25 mouse cellular contexts compared by ENCODE assay signal in the genomic region with DNA sequence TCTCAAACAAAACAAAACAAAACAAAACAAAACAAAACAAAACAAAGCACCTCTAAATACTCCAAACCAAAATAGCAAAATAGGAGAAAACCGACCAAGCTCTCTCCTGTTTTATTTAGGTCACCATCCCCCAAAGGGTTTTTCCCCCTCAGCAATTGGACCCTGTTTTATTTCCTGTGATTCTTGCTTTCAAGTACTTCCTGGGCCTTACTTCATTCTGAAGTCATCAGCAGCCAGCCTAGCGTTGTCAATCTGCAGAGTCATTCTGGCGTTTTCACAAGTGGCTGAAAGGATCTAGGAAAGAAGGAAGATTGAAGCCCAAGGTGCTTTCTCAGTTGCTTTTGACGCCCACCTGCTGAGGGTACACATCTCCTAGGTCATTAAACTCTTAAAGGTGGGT. TPM values are rescaled to one million over a fixed set of nuclear protein-coding genes. Genes with fewer than 3 reads are reported as not detected.
DNase-seq lines count a peak whose midpoint lies in the region; ATAC-seq lines count a peak whose summit lies in the region.
"Had no signal": no experiment of that assay in that cellular context is flagged by ENCODE, and none has a peak within 500 bp of the region (broad histone marks: within the 10 kb centered on the region; RNA-seq: fewer than 3 reads in every experiment).

No protein-coding gene starts in this region.

- no peak overlapping the region for H3K9ac ChIP-seq in midbrain, embryonic 14.5 days (replicated peaks; ENCODE audit: low read length)
- H3K9ac ChIP-seq: embryonic facial prominence, embryonic 13.5 days; forebrain, embryonic 13.5 days; forebrain, postnatal 0 days; heart, embryonic 13.5 days; hindbrain, embryonic 15.5 days had no signal

- H3K36me3 ChIP-seq in midbrain, embryonic 14.5 days (ENCODE audit: control insufficient read depth, insufficient read depth, low read length), result no peaks in the 10 kb centered on the region
- H3K36me3 ChIP-seq: embryonic facial prominence, embryonic 13.5 days; heart, embryonic 13.5 days; hindbrain, embryonic 15.5 days had no signal

- no peaks in the 10 kb centered on the region for H3K27me3 ChIP-seq in midbrain, embryonic 14.5 days (ENCODE audit: control insufficient read depth, insufficient read depth, low read length)
- H3K27me3 ChIP-seq: embryonic facial prominence, embryonic 13.5 days; forebrain, embryonic 13.5 days; hindbrain, embryonic 15.5 days had no signal

- H3K4me2 ChIP-seq in midbrain, embryonic 14.5 days (ENCODE audit: low read length), result no peak overlapping the region
- H3K4me2 ChIP-seq: embryonic facial prominence, embryonic 13.5 days; forebrain, embryonic 13.5 days; heart, embryonic 13.5 days; hindbrain, embryonic 15.5 days had no signal

- no peaks in the 10 kb centered on the region for H3K9me3 ChIP-seq in midbrain, embryonic 14.5 days (ENCODE audit: control insufficient read depth, low read length)
- H3K9me3 ChIP-seq: embryonic facial prominence, embryonic 13.5 days; forebrain, embryonic 13.5 days; heart, embryonic 13.5 days; hindbrain, embryonic 15.5 days had no signal

- no peak overlapping the region for H3K4me3 ChIP-seq in midbrain, embryonic 14.5 days (replicated peaks; ENCODE audit: low read depth, low read length)
- H3K4me3 ChIP-seq: embryonic facial prominence, embryonic 13.5 days; forebrain, embryonic 13.5 days; heart, embryonic 13.5 days; hindbrain, embryonic 15.5 days had no signal

- peak; percentile 18 for DNase-seq in cerebellum, adult 11-12 months
- no peak for DNase-seq in cerebellum, adult 9-10 months
- peak; percentile 36 for DNase-seq in CD4-positive, CD25-positive, alpha-beta regulatory T cell, adult 2 months (ENCODE audit: low read depth, low spot score)
- DNase-seq in thymus, postnatal 25 days, result no peak
- DNase-seq in midbrain, embryonic 14.5 days, result no peak
- DNase-seq in right cerebral cortex, adult 18-20 months, result no peak
- DNase-seq: adrenal gland, adult 8-10 months; adrenal gland, postnatal 36 days; forebrain, postnatal 0 days; gastrocnemius, postnatal 36 days; heart, adult 11 months; heart, postnatal 36 days; kidney, adult 11 months; kidney, adult 9 months had no signal

- 66% methylated on average over 4 of the region's 4 CpGs for WGBS in midbrain, embryonic 14.5 days

- H3K4me1 ChIP-seq in midbrain, embryonic 14.5 days (ENCODE audit: control insufficient read depth, insufficient read depth, low read length), result peaks cover 4% of the 10 kb centered on the region; the same call in 1 of the 2 replicates
- H3K4me1 ChIP-seq: forebrain, embryonic 13.5 days; heart, embryonic 13.5 days had no signal

- H3K27ac ChIP-seq in midbrain, embryonic 14.5 days (replicated peaks; ENCODE audit: low read depth, low read length), result no peak overlapping the region
- H3K27ac ChIP-seq: embryonic facial prominence, embryonic 13.5 days; forebrain, embryonic 13.5 days; heart, embryonic 13.5 days; hindbrain, embryonic 15.5 days had no signal

- peak; percentile 54 for ATAC-seq in activated CD4-positive, CD25-positive, alpha-beta regulatory T cell, adult 4 months
- no peak for ATAC-seq in midbrain, embryonic 14.5 days (ENCODE audit: low FRiP score, low TSS enrichment)
- ATAC-seq: forebrain, embryonic 13.5 days; forebrain, postnatal 0 days; Patski had no signal

RNA-seq across cellular contexts. Expression of a gene that starts 1.7 kb away (rescaled TPM):
- not detected for polyA plus RNA-seq in activated CD4-positive, CD25-positive, alpha-beta regulatory T cell, adult 4 months (2017; shearing (Covaris generic))
- polyA plus RNA-seq in midbrain, embryonic 14.5 days (2014; fragmentation: Nextera tagmentation; extraction: Ambion mirVana), result not detected in 2 replicates
- polyA plus RNA-seq: C2C12; cortical plate, adult 2 months; forebrain, embryonic 13.5 days; heart, embryonic 13.5 days; heart, postnatal 0 days; hindbrain, embryonic 11.5 days; intestine, embryonic 14.5 days; Patski had no signal

RNA-seq across cellular contexts. Expression of a gene that starts 39.4 kb away (rescaled TPM):
- polyA plus RNA-seq in activated CD4-positive, CD25-positive, alpha-beta regulatory T cell, adult 4 months (2017; shearing (Covaris generic)), result not detected
- 0.11 TPM in 1 of 2 replicates, not detected in the other for polyA plus RNA-seq in midbrain, embryonic 14.5 days (2014; fragmentation: Nextera tagmentation; extraction: Ambion mirVana)
- polyA plus RNA-seq: C2C12; forebrain, embryonic 13.5 days; heart, embryonic 13.5 days; hindbrain, embryonic 11.5 days; Patski had no signal

RNA-seq across cellular contexts. Expression of a gene that starts 39.4 kb away (rescaled TPM):
- 1 to 10 TPM; 1.4 to 1.7 TPM for polyA plus RNA-seq in activated CD4-positive, CD25-positive, alpha-beta regulatory T cell, adult 4 months (2017; shearing (Covaris generic))
- polyA plus RNA-seq in midbrain, embryonic 14.5 days (2014; fragmentation: Nextera tagmentation; extraction: Ambion mirVana), result 4.1 and 6.9 TPM in 2 replicates
- polyA plus RNA-seq: C2C12 had no signal

RNA-seq across cellular contexts. Expression of a gene that starts 52.5 kb away (rescaled TPM):
- 100 to 1,000 TPM; 133 to 172 TPM for polyA plus RNA-seq in activated CD4-positive, CD25-positive, alpha-beta regulatory T cell, adult 4 months (2017; shearing (Covaris generic))
- polyA plus RNA-seq in midbrain, embryonic 14.5 days (2014; fragmentation: Nextera tagmentation; extraction: Ambion mirVana), result 173 and 222 TPM in 2 replicates

RNA-seq across cellular contexts. Expression of a gene that starts 54.4 kb away (rescaled TPM):
- not detected for polyA plus RNA-seq in activated CD4-positive, CD25-positive, alpha-beta regulatory T cell, adult 4 months (2017; shearing (Covaris generic))
- polyA plus RNA-seq in midbrain, embryonic 14.5 days (2014; fragmentation: Nextera tagmentation; extraction: Ambion mirVana), result 0.28 and 0.51 TPM in 2 replicates
- polyA plus RNA-seq: C2C12; embryonic facial prominence, embryonic 13.5 days; heart, embryonic 13.5 days; heart, postnatal 0 days; Patski had no signal

Comparison
In these comparisons a context has a peak if more than half of its experiments do, and no peak if none do; other contexts are left out.
1. DNase-seq: peak in cerebellum, adult 11-12 months (single experiment) and CD4-positive, CD25-positive, alpha-beta regulatory T cell, adult 2 months (single experiment); none in cerebellum, adult 9-10 months (single experiment), thymus, postnatal 25 days (single experiment), midbrain, embryonic 14.5 days (single experiment) and right cerebral cortex, adult 18-20 months (single experiment).